Mouse (Mus musculus) intestine, embryonic 15.5 days (tissue): ENCODE measurements around the gene Atp5s. TPM values are rescaled to one million over a fixed set of nuclear protein-coding genes. Genes with fewer than 3 reads are reported as not detected.

Experiments
- ATAC-seq: fragments of 200-750 bp; cut with Nextera tagmentation; 2 replicates; pipeline ENCODE4 v1.8.0; 2017; ENCODE audit warnings: moderate TSS enrichment, moderate library complexity
- H3K27ac ChIP-seq: fragments of 300-500 bp; sonication (generic); 2 replicates; pipeline ENCODE4 v1.5.1; 2015; ENCODE audit warnings: mild to moderate bottlenecking, inconsistent platforms
- H3K27me3 ChIP-seq: fragments of 300-500 bp; sonication (generic); replicated peaks from 2 replicates; pipeline ENCODE4 v1.6.1; 2015; ENCODE audit warnings: inconsistent platforms
- H3K36me3 ChIP-seq: fragments of 300-500 bp; sonication (generic); 2 replicates; pipeline ENCODE4 v1.6.1; 2015; ENCODE audit warnings: inconsistent platforms
- H3K4me1 ChIP-seq: fragments of 300-500 bp; sonication (generic); replicated peaks from 2 replicates; pipeline ENCODE4 v1.6.1; 2015; ENCODE audit warnings: inconsistent platforms
- H3K4me2 ChIP-seq: fragments of 300-500 bp; sonication (generic); replicated peaks from 2 replicates; pipeline ENCODE4 v1.6.1; 2015; ENCODE audit warnings: mild to moderate bottlenecking, inconsistent platforms
- H3K4me3 ChIP-seq: fragments of 300-500 bp; sonication (generic); replicated peaks from 2 replicates; pipeline ENCODE4 v1.5.1; 2015; ENCODE audit warnings: inconsistent platforms
- H3K9ac ChIP-seq: fragments of 300-500 bp; sonication (generic); 2 replicates; pipeline ENCODE4 v1.6.1; 2015; ENCODE audit warnings: inconsistent platforms
- H3K9me3 ChIP-seq: fragments of 300-500 bp; sonication (generic); 2 replicates; pipeline ENCODE4 v1.6.1; 2016; ENCODE audit warnings: inconsistent platforms
- WGBS: fragments of 180-500 bp; shearing (Covaris S2); methylation state at CpG from one replicate; pipeline ENCODE4 v1.1.7; 2015; 5-methylcytosine and 5-hydroxymethylcytosine counted together
- polyA plus RNA-seq: library from polyadenylated mRNA; unstranded; fragments of >200 nt; fragmentation: Nextera tagmentation; extraction: Ambion mirVana; gene quantifications from 2 replicates; pipeline ENCODE4 v1.2.1, GENCODE M21; 2015

The Atp5s gene
- polyA plus RNA-seq, 1 experiment from 2014 or later = 29.6 TPM

DNA sequence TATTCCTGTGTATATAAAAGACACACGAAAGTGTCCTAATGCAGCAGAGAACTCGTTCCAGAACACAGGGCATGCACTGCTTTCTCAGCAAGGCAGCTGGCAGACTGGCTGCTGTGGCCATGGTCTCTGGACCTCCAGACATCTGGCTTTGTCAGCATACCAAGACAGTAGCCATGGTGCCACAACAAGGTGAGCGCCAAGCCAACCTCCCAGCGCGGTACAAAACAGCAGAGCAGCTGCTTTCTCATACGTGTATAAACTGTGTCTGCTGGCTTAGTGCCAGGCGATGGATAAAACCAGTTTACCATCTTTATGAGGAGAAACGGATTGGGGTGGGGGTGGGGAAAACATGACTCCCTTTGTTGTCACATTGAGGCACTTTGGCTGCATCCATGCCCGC lies 40.8 kb downstream of the Atp5s start:
- peaks cover 2% of the 10 kb centered on the region; the same call in 1 of the 2 replicates for H3K4me1 ChIP-seq
- ATAC-seq = 0 out of 2 replicates have a peak, but pooled peaks have one; percentile 5
- H3K27me3 ChIP-seq = no peaks in the 10 kb centered on the region
- no peaks in the 10 kb centered on the region for H3K36me3 ChIP-seq
- no peak overlapping the region for H3K4me3 ChIP-seq
- H3K9ac ChIP-seq = no peak overlapping the region
- WGBS = 60% methylated on average over 9 of the region's 9 CpGs
- no peak overlapping the region for H3K4me2 ChIP-seq
- no peak overlapping the region for H3K27ac ChIP-seq
- H3K9me3 ChIP-seq = no peaks in the 10 kb centered on the region

GRCm38 (mm10) chr12:69766185-69766904 lies 41.6 kb downstream of the Atp5s start:
- peaks cover 2% of the 10 kb centered on the region; the same call in 1 of the 2 replicates for H3K4me1 ChIP-seq
- 0 out of 2 replicates have a peak, but pooled peaks have one; percentile 15 for ATAC-seq
- no peaks in the 10 kb centered on the region for H3K36me3 ChIP-seq
- H3K27me3 ChIP-seq = no peaks in the 10 kb centered on the region
- no peak overlapping the region for H3K9ac ChIP-seq
- no peak overlapping the region for H3K4me3 ChIP-seq
- H3K4me2 ChIP-seq = no peak overlapping the region
- H3K27ac ChIP-seq = no peak overlapping the region
- WGBS = 71% methylated on average over 10 of the region's 10 CpGs
- no peaks in the 10 kb centered on the region for H3K9me3 ChIP-seq

- 65% methylated on average over 9 of the region's 9 CpGs for WGBS
- ATAC-seq = peak; percentile 45; the same call in 1 of the 2 replicates
- no peak overlapping the region for H3K27ac ChIP-seq
Measured at GRCm38 (mm10) chr12:69767476-69768258, 42.9 kb downstream of the Atp5s start.

DNA sequence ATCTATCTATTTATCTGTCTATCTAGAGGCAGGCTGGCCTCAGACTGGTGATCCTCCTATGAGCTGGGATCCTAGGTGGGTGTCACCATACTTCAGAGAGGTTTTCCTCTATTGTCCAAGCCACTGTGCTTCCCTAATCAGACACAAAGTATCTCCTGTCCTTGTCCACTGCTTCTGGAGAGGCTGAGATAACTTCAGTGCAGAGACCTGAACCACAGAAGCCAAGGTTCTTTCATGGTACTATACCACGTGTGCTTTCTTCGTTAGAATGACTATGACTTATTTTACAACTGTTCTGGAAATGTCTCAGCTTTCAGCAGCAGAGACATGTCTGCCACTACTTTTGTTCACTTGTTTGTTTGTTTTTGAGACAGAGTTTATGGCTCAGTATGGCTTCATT lies 44.1 kb downstream of the Atp5s start:
- ATAC-seq = no peak
- no peak overlapping the region for H3K27ac ChIP-seq
- H3K4me1 ChIP-seq = peaks cover 2% of the 10 kb centered on the region; the same call in 1 of the 2 replicates
- H3K9ac ChIP-seq = no peak overlapping the region
- no peaks in the 10 kb centered on the region for H3K9me3 ChIP-seq
- H3K36me3 ChIP-seq = no peaks in the 10 kb centered on the region
- H3K4me3 ChIP-seq = no peak overlapping the region
- no peaks in the 10 kb centered on the region for H3K27me3 ChIP-seq
- WGBS = 76% methylated on average over 2 of the region's 2 CpGs
- H3K4me2 ChIP-seq = no peak overlapping the region

More at GRCm38 (mm10) chr12:69767476-69768258, 42.9 kb downstream of the Atp5s start:
- H3K4me2 ChIP-seq = no peak overlapping the region
- no peaks in the 10 kb centered on the region for H3K27me3 ChIP-seq
- H3K4me3 ChIP-seq = no peak overlapping the region
- peaks cover 2% of the 10 kb centered on the region; the same call in 1 of the 2 replicates for H3K4me1 ChIP-seq
- no peaks in the 10 kb centered on the region for H3K36me3 ChIP-seq
- H3K9me3 ChIP-seq = no peaks in the 10 kb centered on the region
- H3K9ac ChIP-seq = no peak overlapping the region

DNA sequence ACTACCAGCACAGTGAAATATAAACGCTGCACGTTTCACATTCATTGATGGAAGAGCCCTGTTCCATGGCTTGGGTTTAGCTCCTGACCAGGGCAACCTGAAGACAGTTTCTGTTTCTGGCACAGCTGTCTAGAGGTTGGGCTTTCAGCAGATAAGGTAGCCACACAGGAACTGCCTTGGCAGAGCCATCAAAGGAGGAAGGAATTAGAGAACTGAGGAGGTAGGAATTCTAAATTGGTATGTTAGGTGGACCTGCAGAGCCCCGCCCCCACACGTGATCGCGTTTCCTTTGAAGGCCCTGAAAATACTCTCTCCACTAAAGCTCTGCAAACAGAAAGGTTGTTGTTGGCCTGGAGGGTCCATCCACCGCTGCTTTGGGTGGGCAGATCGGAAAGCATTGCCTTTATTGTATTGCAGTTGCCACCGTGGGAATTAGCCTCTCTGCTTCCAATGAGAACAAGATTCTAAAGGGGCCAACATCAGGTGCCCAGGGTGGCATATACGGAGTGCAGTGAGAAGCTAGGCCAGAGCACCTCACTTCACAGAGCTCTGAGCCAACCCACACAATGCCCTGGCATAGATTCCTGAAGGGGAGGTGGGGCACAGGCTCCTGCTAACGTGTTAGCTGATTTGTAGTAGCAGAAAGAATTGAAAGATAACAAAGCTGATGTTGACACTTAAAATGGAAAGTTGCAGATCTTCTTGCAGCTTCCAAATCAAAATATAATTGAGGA lies 52.0 kb downstream of the Atp5s start:
- Histone ChIP-seq H3K4me3 (no peak overlapping the region), H3K27ac (no peak overlapping the region), H3K4me2 (no peak overlapping the region), H3K4me1 (peaks cover 11% of the 10 kb centered on the region), H3K27me3 (no peaks in the 10 kb centered on the region), H3K9ac (no peak overlapping the region), H3K36me3 (no peaks in the 10 kb centered on the region), H3K9me3 (no peaks in the 10 kb centered on the region)
- 61% methylated on average over 11 of the region's 11 CpGs for WGBS
- 0 out of 2 replicates have a peak, but pooled peaks have one; percentile 30 for ATAC-seq

DNA sequence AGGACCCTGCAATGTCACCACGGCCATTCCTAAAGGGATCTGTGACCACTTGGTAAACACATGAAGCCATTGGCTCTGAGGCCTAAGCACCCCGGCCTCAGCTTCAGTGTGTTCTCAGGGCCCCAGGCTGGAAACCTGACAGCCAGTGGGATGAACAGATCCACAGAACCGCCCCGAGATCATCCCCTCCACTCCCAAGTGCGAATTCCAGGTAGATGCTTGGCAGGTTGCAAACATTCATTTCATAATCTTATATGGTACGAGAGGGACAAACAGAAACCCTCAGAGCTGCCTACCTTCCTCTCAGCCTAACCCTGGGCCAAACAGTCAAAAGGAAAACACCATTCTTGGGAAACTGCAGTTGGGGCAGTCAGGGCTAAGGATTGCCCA lies 52.6 kb downstream of the Atp5s start:
- no peak for ATAC-seq
- 0 out of 2 replicates have a peak overlapping the region, but pooled peaks have one; percentile 28 for H3K27ac ChIP-seq
- 79% methylated on average over 6 of the region's 6 CpGs for WGBS

GRCm38 (mm10) chr12:69777957-69778356 lies 53.2 kb downstream of the Atp5s start:
- no peak overlapping the region for H3K4me2 ChIP-seq
- H3K27ac ChIP-seq = 0 out of 2 replicates have a peak overlapping the region, but pooled peaks have one; percentile 28
- no peak for ATAC-seq
- H3K4me1 ChIP-seq = peaks cover 11% of the 10 kb centered on the region
- 42% methylated on average over 2 of the region's 2 CpGs for WGBS
- no peaks in the 10 kb centered on the region for H3K27me3 ChIP-seq
- H3K4me3 ChIP-seq = no peak overlapping the region
- no peaks in the 10 kb centered on the region for H3K9me3 ChIP-seq
- no peak overlapping the region for H3K9ac ChIP-seq
- no peaks in the 10 kb centered on the region for H3K36me3 ChIP-seq

More for the DNA sequence above, 52.6 kb downstream of the Atp5s start:
- Histone ChIP-seq H3K4me1 (peaks cover 11% of the 10 kb centered on the region), H3K9ac (no peak overlapping the region), H3K27me3 (no peaks in the 10 kb centered on the region), H3K4me3 (no peak overlapping the region), H3K36me3 (no peaks in the 10 kb centered on the region), H3K4me2 (no peak overlapping the region), H3K9me3 (no peaks in the 10 kb centered on the region)

DNA sequence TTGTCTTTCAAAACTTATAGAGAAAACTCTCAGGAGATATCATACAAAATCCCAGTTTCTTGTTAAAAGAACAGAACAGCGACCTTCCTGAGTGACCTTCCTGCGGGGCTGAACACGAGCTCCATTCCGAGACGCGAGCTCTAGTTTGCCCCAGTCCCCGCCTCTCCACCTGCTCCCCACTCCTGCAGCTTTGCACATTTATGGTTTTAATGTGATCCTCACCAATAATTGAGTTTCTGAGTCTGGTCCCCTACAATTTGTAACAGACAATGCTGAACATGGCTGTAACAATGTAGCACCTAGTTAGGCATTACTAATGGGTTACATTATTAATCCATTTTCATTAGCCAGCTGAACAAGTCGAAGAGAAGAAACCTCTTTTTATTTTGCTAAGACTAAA lies 56.7 kb downstream of the Atp5s start:
- Histone ChIP-seq H3K9me3 (no peaks in the 10 kb centered on the region), H3K36me3 (no peaks in the 10 kb centered on the region), H3K27me3 (no peaks in the 10 kb centered on the region), H3K4me1 (peaks cover 11% of the 10 kb centered on the region), H3K4me3 (no peak overlapping the region), H3K27ac (no peak overlapping the region), H3K9ac (no peak overlapping the region), H3K4me2 (no peak overlapping the region)
- no peak for ATAC-seq
- 76% methylated on average over 8 of the region's 8 CpGs for WGBS

DNA sequence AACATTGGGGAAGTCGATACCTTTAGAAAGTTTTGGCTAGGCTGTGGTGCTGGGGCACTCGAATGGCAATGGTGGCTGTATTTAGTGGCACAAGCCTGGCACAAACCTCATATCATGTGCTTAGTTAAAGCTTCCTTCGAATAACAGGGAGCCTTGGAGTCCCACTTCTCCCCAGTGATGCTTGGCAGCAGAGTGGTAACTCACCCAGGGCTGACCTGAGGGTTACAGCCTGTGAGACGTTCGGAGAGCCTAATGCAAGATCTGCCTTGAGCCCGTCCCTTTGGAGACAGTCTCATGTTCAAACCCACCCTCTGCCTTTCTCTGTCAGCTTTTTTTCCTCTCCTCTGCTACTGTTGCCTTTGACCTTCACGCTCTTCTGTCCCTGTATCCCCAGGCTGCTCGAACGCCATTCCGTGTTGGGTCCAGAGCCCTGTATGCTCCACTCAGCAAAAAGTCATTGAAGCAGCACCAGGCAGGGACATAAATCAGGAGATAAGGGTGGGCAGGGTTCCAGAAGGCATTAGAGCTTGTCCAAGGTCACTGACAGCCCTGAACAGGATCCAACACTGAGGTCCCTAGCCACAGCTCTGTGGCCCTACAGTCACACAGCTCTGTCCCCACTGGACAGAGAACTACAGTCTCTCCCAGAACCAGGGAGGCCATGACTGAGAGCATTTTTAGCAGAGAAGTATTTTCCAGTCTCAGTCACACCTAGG lies 57.3 kb downstream of the Atp5s start:
- H3K27ac ChIP-seq = no peak overlapping the region
- no peak overlapping the region for H3K4me2 ChIP-seq
- no peaks in the 10 kb centered on the region for H3K9me3 ChIP-seq
- ATAC-seq = peak; percentile 44
- 65% methylated on average over 10 of the region's 10 CpGs for WGBS
- peaks cover 6% of the 10 kb centered on the region; the same call in 1 of the 2 replicates for H3K4me1 ChIP-seq
- no peak overlapping the region for H3K4me3 ChIP-seq
- H3K9ac ChIP-seq = no peak overlapping the region
- no peaks in the 10 kb centered on the region for H3K27me3 ChIP-seq
- H3K36me3 ChIP-seq = no peaks in the 10 kb centered on the region

DNA sequence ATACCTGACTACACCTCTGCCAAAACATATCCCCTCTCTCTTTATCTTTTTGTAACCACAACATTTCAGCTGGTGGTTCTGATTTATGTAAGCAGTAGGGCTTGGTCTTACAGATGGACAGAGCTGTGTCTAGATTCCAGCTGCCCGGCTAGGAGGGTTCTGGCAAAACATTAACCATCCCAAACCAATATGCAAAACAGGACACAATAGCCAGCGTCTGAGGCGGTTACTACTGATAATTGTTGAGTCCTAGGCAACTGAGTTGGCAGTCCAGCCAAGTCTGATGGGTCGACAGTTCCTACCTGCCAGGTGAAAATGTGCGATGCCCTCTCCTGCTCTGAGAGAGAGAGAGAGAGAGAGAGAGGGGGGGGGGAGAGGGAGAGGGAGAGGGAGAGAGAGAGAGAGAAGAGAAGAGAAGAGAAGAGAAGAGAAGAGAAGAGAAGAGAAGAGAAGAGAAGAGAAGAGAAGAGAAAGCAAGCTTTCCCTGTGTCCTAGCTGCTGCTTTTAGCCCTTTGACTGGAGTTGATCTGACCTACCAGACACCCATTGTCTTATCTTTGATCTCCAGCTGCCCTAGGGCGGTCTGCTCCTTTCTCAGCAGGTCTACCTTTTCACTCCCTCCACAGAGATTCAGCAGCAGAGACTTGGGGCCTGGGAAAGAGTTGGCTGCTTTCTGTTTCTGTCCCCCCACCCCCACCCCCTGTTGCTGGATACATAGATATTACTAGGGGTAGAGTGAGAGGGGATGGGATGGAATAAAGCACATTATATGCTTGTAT lies 58.7 kb downstream of the Atp5s start:
- H3K4me1 ChIP-seq = no peaks in the 10 kb centered on the region
- 42% methylated on average over 6 of the region's 6 CpGs for WGBS
- H3K9me3 ChIP-seq = no peaks in the 10 kb centered on the region
- H3K9ac ChIP-seq = no peak overlapping the region
- H3K4me3 ChIP-seq = no peak overlapping the region
- no peak overlapping the region for H3K27ac ChIP-seq
- ATAC-seq = peak; percentile 70; the same call in 1 of the 2 replicates
- no peaks in the 10 kb centered on the region for H3K36me3 ChIP-seq
- H3K4me2 ChIP-seq = no peak overlapping the region
- H3K27me3 ChIP-seq = no peaks in the 10 kb centered on the region

DNA sequence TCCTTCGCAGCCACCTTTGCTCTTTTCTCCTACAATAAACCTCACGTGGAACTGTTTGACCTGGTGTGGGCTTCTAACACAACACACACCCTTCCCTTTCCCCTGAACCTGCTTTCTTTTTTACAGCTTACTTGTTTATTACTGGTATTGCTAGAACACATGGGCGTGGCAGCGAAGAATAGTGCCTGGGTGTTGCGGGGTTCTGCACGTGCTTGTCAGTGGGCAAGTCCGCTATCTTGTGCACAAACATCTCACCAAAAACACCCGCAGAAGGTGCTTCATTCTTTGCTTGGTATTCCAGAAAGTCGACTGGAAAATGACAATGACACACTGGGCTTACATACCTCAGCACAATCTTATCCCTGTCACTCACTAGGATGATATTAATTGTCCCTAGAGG lies 60.7 kb downstream of the Atp5s start:
- WGBS = 68% methylated on average over 9 of the region's 9 CpGs
- H3K27ac ChIP-seq = no peak overlapping the region
- H3K27me3 ChIP-seq = no peaks in the 10 kb centered on the region
- no peak for ATAC-seq
- no peaks in the 10 kb centered on the region for H3K9me3 ChIP-seq
- H3K4me1 ChIP-seq = no peaks in the 10 kb centered on the region
- no peak overlapping the region for H3K4me3 ChIP-seq
- no peaks in the 10 kb centered on the region for H3K36me3 ChIP-seq
- H3K4me2 ChIP-seq = no peak overlapping the region
- H3K9ac ChIP-seq = no peak overlapping the region
